Mouse (Mus musculus): ENCODE measurements around the gene Vmn1r7. TPM values are rescaled to one million over a fixed set of nuclear protein-coding genes. Genes with fewer than 3 reads are reported as not detected.

The Vmn1r7 gene
- polyA plus RNA-seq (2017; shearing (Covaris generic)): not detected

GRCm38 (mm10) chr6:57025224-57025623 lies at the start of gene Vmn1r7:
Gene Vmn1r7 (minus strand): TSS chr6:57025324.

GRCm38 (mm10) chr6:57066487-57066886 lies 41.4 kb upstream of the Vmn1r7 start, which contains the start of gene Vmn1r9:
Gene Vmn1r9 (plus strand): TSS chr6:57066787.

DNA sequence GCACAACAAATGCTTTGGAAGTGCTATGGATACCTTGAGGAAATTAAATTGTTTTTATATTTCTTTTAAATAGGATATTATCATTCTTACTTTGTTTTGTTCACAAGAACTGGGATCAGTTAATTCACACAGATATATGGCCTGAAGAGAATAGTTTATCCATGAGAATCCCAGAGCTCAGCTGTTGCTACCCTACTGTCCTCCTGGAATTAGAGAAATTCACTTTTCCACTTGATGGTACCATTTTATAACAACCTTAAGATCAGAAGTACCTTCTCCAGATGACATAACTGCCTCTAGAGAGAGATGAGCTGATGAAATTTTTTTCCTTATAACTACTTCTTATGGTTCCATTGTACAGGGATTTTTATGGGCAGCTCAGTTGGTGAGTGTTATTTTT lies 6.9 kb upstream of the Vmn1r7 start, which contains the start of gene Vmn1r8:
TSS of gene Vmn1r8 (plus strand) at position 301 of the 400 bp plus-strand sequence.

GRCm38 (mm10) chr6:56996943-56997342 lies 28.2 kb downstream of the Vmn1r7 start, which contains the start of gene Vmn1r6:
Gene Vmn1r6 (plus strand): TSS chr6:56997243.

Other genes starting within 250 kb of the Vmn1r7 start
- 10 to 100 TPM; 55.7 to 58.7 TPM for gene Kbtbd2, start 227.5 kb downstream of the Vmn1r7 start, polyA plus RNA-seq (2017; shearing (Covaris generic))
- not detected for gene Fkbp9, start 193.3 kb downstream of the Vmn1r7 start, polyA plus RNA-seq (2017; shearing (Covaris generic))
- 10 to 100 TPM; 70.2 to 91.5 TPM for gene Nt5c3, start 101.4 kb downstream of the Vmn1r7 start, polyA plus RNA-seq (2017; shearing (Covaris generic))
- gene Vmn1r4, start 101.3 kb downstream of the Vmn1r7 start, polyA plus RNA-seq (2017; shearing (Covaris generic)): under 1 TPM in 1 of 2 experiments, not detected in 1; 0.25 TPM
- gene Vmn1r5, start 55.1 kb downstream of the Vmn1r7 start, polyA plus RNA-seq (2017; shearing (Covaris generic)): under 1 TPM in 1 of 2 experiments, not detected in 1; 0.38 TPM
- under 1 TPM in 1 of 2 experiments, not detected in 1; 0.11 TPM for gene Vmn1r6, start 28.1 kb downstream of the Vmn1r7 start, polyA plus RNA-seq (2017; shearing (Covaris generic))
- under 1 TPM in 1 of 2 experiments, not detected in 1; 0.15 TPM for gene Vmn1r8, start 7.0 kb upstream of the Vmn1r7 start, polyA plus RNA-seq (2017; shearing (Covaris generic))
- gene Vmn1r9, start 41.5 kb upstream of the Vmn1r7 start, polyA plus RNA-seq (2017; shearing (Covaris generic)): not detected
- gene Vmn1r10, start 84.1 kb upstream of the Vmn1r7 start, polyA plus RNA-seq (2017; shearing (Covaris generic)): not detected
- not detected for gene Vmn1r11, start 108.1 kb upstream of the Vmn1r7 start, polyA plus RNA-seq (2017; shearing (Covaris generic))
- gene Vmn1r12, start 131.6 kb upstream of the Vmn1r7 start, polyA plus RNA-seq (2017; shearing (Covaris generic)): under 1 TPM; 0.06 to 0.12 TPM
- gene Vmn1r13, start 178.0 kb upstream of the Vmn1r7 start, polyA plus RNA-seq (2017; shearing (Covaris generic)): under 1 TPM; 0.27 to 0.60 TPM
- not detected for gene Vmn1r14, start 206.4 kb upstream of the Vmn1r7 start, polyA plus RNA-seq (2017; shearing (Covaris generic))
- gene Vmn1r15, start 232.6 kb upstream of the Vmn1r7 start, polyA plus RNA-seq (2017; shearing (Covaris generic)): not detected

Measured in activated CD4-positive, CD25-positive, alpha-beta regulatory T cell (primary cell).